Mouse (Mus musculus): ENCODE measurements around the gene Selenbp2.
"Not testable (repeated sequence)": the region's sequence is repeated elsewhere in the genome, so short reads cannot be mapped to it uniquely, and the experiment has no call there.

The Selenbp2 gene

DNA sequence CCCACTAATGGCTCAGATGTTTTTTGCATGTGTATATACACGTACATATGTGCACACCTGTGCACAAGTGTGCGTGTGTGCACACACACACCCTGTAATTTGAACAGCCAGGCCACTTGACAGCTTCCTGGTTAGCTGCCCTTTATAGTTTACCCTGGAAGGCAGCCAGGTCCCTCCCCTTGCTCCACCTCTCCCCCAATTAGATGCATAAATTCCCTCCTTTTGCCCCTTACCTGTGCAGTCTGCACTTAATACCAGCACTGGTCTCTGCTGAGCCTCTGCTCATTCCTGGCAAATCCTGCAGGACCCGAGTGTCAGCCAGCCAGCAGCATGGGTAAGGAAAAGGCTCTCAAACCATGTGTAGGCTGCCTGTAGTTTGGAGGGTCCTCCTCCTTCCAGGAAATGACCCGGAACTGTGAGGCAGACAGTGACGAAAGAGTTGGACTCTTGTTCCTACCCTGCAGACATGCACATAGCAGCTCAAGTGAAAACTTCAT is at the start of gene Selenbp2:
Selenbp2 (plus strand) TSS at position 228 of the 497 bp plus-strand sequence.
- DNase-seq (ENCODE audit: low spot score), result no peak

DNA sequence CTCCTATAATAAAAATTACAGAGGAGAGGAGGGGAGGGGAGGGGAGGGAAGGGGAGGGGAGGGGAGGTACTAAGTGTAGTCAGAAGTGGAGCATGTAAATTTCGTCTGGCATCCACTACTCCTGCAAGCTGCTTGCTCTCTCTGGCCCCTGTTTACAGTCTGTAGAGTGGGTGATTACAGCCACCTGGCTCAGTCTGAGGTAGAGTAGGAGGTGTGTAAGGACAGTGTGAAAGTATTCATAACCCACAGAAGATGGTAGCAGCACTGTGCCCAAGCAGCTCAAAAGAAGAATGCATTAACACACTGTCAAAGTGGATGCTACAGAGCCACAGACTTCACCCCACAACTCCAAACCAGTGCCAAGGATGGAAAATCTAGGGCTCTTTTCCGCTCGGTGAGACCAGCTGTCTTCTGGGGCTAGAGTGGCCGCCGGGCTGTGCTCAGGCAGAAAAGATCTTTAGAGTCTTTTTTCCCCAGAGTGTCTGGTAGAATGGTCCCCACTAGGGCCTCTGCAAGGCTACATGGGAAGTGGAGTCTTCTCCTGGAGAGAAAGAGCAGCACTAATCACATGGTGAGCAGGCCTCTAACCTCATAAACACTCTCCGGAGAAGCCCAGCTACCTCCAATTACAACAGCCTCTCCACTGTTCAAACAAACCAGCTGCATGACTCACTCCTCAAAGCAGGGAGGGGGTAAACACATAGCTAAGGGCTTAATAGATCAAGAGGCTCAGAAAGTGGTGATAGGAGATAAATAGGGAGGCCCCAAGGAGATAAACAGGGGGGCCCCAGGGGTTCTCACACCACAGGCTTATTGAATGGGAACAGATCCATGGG is 44.4 kb upstream of the Selenbp2 start:
- DNase-seq (ENCODE audit: low spot score), result no peak

- DNase-seq (ENCODE audit: low spot score), result no peak
Measured at GRCm38 (mm10) chr3:94650409-94650808, 42.9 kb upstream of the Selenbp2 start.

DNA sequence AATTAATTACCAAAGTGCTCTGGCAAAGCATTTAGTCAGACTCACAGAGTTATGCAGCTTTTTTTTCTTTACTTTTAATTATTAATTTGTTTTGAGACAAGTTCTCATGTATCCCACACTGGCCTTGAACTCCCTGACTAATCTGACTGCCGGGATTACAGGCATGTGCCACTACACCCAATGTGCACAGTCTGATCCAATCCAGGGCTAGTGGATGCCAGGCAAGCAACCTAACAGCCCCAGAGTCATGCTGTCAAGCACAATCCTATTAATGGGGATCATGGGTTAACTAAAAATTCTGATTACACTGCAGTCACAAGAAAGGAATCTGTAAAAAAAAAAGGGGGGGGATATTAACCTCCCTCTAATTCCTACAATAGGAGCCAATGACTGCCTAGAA is 39.4 kb upstream of the Selenbp2 start:
- DNase-seq (ENCODE audit: low spot score), result not testable (repeated sequence)

DNA sequence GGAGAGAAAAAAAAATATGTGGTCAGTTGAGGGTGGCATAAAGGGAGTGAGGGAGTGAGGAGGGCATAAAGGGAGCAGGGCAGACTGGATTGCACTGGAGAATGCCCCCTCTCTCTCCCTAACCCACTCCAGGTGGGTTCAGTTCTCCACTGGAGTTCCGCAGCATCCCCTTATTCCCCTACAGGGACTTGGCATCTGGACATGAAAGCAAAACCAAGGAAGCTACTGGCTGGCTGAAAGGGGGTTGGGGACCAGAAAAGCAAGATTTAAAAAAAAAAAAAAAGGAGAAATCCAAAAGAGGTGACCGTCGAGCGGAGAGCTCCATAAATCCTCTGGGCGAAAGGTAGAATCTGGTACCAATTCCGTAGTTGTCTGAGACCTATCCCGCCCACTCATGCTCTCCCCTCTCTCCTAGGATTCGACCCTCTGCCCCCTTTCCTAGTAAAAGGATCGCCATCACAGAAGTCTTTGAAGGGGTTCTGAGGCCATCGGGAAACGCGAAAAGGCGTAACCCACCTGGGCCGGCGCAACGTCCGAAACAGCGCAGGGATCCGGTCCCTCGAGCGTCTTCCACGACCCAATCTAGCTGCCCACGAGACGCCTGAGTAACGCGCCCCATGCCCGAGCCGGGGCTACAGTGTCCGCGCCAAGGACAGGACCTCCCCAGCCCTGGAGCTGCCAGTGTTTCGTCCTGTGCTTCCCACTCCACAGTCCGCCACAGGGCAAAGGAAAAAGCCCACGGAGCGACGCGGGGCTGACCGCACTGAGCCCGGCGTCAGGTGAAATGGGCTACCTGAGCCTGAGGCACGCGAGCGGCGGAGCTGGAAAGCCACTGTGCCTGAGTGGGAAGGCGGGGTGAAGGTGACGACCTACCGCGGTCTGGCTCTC is 35.3 kb upstream of the Selenbp2 start:
- DNase-seq (ENCODE audit: low spot score), result not testable (repeated sequence)

- DNase-seq (ENCODE audit: low spot score), result not testable (repeated sequence)
Measured at GRCm38 (mm10) chr3:94658740-94659095, 34.6 kb upstream of the Selenbp2 start, which contains the start of gene Tuft1. Gene Tuft1, minus strand, starts transcription at chr3:94658872.

- not testable (repeated sequence) for DNase-seq (ENCODE audit: low spot score)
Measured at GRCm38 (mm10) chr3:94659142-94659748, 34.1 kb upstream of the Selenbp2 start.

- not testable (repeated sequence) for DNase-seq (ENCODE audit: low spot score)
Measured at GRCm38 (mm10) chr3:94660841-94661240, 32.5 kb upstream of the Selenbp2 start.

DNA sequence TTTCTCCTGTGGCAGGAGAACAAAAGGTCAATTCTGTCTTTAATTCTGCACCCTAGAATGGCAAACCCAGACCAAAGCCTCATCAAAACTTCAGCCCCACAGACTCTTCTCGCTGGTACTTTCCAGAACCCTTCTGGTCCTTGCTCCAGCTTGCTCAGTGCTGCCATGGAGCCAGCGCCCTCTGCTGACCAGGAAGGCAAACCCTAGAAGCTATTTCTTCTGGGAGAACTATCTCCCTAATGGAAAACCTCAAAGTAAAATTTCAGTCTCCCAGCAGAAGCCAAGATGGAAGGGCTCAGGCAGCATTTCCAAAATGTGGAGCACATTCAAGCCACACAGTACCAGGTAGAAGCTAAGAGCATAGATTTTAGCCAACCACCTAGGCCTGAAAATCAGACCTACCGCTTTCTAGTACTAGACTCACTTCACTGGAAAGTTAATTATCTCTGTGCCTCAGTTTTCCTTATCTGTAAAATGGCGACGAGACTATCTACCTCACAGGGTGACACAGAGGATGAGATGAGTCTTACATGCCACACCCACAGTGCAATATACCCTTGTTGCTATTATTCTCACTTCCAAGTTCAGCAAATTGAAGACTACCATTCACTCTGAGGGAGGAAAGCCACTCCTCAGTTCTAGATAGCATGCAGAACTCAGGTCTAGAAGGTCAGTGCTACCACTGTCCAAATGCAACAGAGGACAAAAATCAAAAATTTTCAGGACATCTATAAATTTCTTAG is 28.1 kb upstream of the Selenbp2 start:
- DNase-seq (ENCODE audit: low spot score), result not testable (repeated sequence)

DNA sequence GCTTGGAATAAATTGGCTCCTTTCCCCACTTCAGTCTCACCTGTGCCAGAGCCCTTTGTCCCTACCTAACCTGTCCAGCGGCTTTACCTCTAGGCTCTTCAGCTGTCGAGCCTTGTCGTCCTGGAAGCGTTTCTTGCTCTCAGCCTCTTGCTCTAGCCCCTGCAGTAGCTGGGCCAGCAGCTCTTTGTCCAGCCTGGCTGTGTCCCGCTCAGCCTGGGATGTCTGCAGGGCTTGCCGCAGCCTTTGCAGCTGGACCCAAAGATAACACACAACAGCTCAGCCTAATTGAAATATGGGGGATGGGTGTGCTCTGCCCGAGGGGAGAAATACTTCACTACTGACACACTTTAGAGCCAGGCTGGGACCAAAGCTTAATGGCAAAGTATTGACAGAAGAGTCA is 27.5 kb upstream of the Selenbp2 start:
- DNase-seq (ENCODE audit: low spot score), result not testable (repeated sequence)

- DNase-seq (ENCODE audit: low spot score), result not testable (repeated sequence)
Measured at GRCm38 (mm10) chr3:94675101-94675500, 18.3 kb upstream of the Selenbp2 start.

DNA sequence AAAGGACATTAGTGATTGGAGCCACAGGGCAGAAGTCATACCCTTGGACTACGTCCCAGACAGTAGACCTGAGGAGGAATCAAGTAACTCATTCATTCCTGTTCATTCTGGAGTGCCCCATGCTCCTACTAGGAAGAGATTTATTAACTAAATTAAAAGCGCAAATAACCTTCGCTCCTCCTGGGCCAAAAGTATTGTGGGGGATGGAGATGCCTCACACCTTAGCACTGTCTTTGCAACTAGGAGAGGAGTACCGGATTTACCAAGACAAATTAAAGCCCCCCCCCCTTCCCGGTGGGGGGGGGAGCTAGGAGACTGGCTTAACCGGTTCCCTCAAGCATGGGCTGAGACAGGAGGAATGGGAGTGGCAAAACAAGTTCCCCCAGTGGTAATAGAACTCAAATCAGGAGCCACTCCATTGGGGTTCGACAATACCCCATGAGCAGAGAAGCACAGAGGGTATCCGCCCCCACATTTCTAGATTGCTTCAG is 14.0 kb upstream of the Selenbp2 start:
- no peak for DNase-seq (ENCODE audit: low spot score)

DNA sequence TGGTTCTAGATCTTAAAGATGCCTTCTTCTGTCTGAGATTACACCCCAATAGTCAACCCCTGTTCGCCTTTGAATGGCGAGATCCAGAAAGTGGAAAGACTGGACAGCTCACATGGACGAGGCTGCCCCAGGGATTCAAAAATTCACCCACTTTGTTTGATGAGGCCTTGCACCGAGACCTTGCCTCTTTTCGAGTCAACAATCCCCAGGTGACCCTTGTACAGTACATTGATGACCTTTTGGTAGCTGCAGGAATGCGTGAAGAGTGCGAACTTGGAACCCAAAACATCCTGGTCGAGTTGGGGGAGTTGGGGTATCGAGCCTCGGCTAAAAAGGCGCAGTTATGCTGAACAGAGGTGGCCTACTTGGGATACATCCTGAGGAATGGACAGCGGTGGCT is 13.3 kb upstream of the Selenbp2 start:
- not testable (repeated sequence) for DNase-seq (ENCODE audit: low spot score)

DNA sequence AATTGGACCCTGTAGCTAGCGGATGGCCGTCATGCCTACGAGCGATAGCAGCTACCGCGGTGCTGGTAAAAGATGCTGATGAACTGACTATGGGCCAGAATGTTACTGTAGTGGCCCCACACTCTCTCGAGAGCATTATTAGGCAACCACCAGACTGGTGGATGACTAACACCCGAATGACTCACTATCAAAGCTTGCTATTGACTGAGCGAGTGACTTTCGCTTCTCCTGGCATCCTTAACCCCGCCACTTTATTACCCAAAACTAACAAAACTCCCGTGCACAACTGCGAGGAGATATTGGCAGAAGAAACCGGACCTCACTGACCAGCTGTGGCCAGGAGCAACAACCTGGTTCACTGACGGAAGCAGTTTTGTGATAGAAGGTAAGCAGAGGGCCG is 12.6 kb upstream of the Selenbp2 start:
- DNase-seq (ENCODE audit: low spot score), result no peak

GRCm38 (mm10) chr3:94683646-94684045 is 9.7 kb upstream of the Selenbp2 start:
- no peak for DNase-seq (ENCODE audit: low spot score)

DNA sequence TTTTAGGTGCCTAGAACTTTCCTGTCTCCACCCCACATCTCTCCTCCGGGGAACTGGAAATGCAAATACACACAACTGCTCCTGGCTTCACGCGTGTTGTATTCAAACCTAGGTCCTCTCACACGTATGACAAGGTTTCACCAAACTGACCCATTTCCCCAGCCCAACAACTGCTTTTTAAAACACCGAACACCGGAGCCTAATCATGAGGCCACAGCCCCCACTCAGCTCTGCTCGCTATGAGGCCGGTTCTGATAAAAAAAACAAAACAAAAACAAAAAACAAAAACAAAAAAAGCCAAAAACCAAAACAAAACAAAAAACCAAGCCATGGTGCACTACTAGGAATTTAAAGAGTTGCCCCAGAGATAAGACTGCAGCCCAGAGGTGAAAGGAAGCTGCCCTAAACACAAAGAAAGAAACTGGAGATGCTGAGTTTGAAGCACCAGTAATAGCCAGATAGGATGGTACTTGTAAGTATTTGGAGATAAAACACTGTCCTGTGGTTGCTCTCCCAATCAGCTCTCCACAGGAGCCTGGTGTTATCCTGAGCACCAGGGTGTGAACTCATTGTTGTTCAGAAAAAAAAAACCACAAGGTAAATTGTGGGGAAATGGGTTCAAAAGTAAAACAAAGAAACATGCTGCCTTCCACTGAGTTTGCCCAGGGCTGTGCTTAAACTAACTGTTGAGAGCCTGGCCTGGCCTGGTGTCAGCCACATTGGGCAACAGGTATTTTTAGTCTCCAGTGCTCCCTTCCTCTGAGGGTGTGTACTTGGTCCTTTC is 7.2 kb upstream of the Selenbp2 start:
- DNase-seq (ENCODE audit: low spot score), result not testable (repeated sequence)

DNA sequence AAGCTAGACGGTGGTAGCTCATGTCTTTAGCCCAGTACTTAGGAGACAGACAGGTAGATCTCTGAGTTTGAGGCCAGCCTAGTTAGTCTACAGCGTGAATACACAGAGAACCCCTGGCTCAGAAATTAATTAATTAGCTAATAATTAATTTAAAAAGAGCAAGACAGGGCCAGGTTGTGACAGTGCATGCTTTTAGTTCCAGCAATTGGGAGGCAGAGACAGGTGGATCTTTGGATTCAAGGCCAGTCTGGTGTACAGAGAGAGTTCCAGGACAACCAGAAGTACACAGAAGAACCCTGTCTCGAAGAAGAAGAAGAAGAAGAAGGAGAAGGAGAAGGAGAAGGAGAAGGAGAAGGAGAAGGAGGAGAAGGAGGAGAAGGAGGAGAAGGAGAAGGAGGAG is 4.7 kb upstream of the Selenbp2 start:
- DNase-seq (ENCODE audit: low spot score), result not testable (repeated sequence)

DNA sequence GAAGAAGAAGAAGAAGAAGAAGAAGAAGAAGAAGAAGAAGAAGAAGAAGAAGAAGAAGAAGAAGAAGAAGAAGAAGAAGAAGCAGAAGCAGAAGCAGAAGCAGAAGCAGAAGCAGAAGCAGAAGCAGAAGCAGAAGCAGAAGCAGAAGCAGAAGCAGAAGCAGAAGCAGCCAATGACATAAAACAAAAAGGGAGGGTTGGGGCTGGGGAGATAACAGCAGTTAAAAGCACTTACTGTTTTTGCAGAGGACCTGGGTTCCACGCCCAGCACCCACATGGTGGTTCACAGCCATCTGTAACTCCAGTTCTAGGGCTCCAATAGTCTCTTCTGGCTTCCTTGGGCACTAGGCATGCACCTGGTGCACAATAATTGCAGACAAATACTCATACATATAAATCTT is 4.2 kb upstream of the Selenbp2 start:
- not testable (repeated sequence) for DNase-seq (ENCODE audit: low spot score)

GRCm38 (mm10) chr3:94690162-94690561 is 3.2 kb upstream of the Selenbp2 start:
- not testable (repeated sequence) for DNase-seq (ENCODE audit: low spot score)

- no peak for DNase-seq (ENCODE audit: low spot score)
Measured at GRCm38 (mm10) chr3:94690616-94691247, 2.6 kb upstream of the Selenbp2 start.

All from left cerebral cortex, adult 11 months (tissue).